Mouse (Mus musculus) testis, adult 2 months (tissue): ENCODE measurements around the gene Rxra.

Experiments used
- CTCF ChIP-seq: fragments of 200-500 bp; IDR thresholded peaks from 2 replicates; pipeline ENCODE4 v1.5.1; 2012; ENCODE audit warnings: low read depth, mild to moderate bottlenecking, inconsistent platforms, low read length, moderate library complexity; ENCODE audit not compliant: control insufficient read depth, insufficient read depth, insufficient replicate concordance
- POLR2A ChIP-seq: fragments of 200-500 bp; IDR thresholded peaks from 2 replicates; pipeline ENCODE4 v1.6.1; 2012; ENCODE audit warnings: low read depth, mild to moderate bottlenecking, inconsistent platforms, low read length, moderate library complexity; ENCODE audit not compliant: control insufficient read depth

DNA sequence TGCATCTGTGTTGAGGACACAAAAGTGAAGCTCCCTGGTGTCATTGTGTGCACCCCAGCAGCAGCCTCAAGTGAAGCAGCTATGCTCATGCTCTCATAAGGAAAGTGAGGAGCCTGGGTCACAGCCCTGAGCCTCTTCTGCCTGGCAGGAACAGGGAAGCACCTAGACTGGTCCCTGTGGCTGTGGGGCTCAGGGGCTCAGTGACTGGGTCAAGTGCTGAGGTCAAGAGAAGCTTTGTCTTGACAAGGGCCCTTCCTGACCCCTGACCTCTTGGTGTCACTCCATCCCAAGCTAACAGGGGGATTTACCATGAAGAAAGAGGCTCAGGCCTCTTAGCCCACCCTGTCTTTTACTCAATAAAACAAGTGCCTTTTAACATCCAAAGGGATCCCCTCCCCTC is 25.2 kb upstream of the Rxra start:
- TF ChIP-seq CTCF (no peak), POLR2A (no peak)
